Mouse (Mus musculus) G1E (cell line): Measurements from ENCODE around the gene Suz12. TPM values are rescaled to one million over a fixed set of nuclear protein-coding genes. Genes with fewer than 3 reads are reported as not detected.
"Not testable (repeated sequence)": the region's sequence is repeated elsewhere in the genome, so short reads cannot be mapped to it uniquely, and the experiment has no call there.

Experiments
- ATAC-seq: 2 replicates; pipeline ENCODE4 v1.8.0; 2016; ENCODE audit warnings: mild to moderate bottlenecking; ENCODE audit not compliant: insufficient number of reproducible peaks, poor library complexity, low FRiP score, severe bottlenecking; ENCODE audit errors: extremely low read depth
- DNase-seq: peaks from one replicate; pipeline ENCODE4 v3.0.0; 2012; ENCODE audit warnings: low spot score
- H3K27me3 ChIP-seq: 2 replicates; pipeline ENCODE4 v1.6.1; 2012; ENCODE audit warnings: mild to moderate bottlenecking, low read length, inconsistent platforms; ENCODE audit not compliant: insufficient read depth
- H3K36me3 ChIP-seq: replicated peaks from 2 replicates; pipeline ENCODE3; 2012; ENCODE audit warnings: mild to moderate bottlenecking, inconsistent platforms
- H3K4me1 ChIP-seq: 2 replicates; pipeline ENCODE4 v1.6.1; 2012; ENCODE audit warnings: low read depth, low read length, inconsistent platforms, mixed read lengths; ENCODE audit not compliant: insufficient read depth
- H3K4me3 ChIP-seq: 2 replicates; pipeline ENCODE4 v1.5.1; 2012; ENCODE audit warnings: low read depth, mild to moderate bottlenecking, inconsistent platforms, low read length, moderate library complexity, mixed read lengths
- H3K9me3 ChIP-seq: replicated peaks from 2 replicates; pipeline ENCODE4 v1.6.1; 2012; ENCODE audit warnings: inconsistent platforms
- CTCF ChIP-seq: IDR thresholded peaks from 2 replicates; pipeline ENCODE4 v1.5.1; 2012; ENCODE audit warnings: low read depth, low read length, inconsistent platforms, mixed read lengths
- GATA1 ChIP-seq: IDR thresholded peaks from 2 replicates; pipeline ENCODE4 v1.6.1; 2012; ENCODE audit warnings: borderline replicate concordance, low read length, inconsistent platforms, mixed read lengths
- GATA2 ChIP-seq: IDR thresholded peaks from 2 replicates; pipeline ENCODE4 v1.6.1; 2012; ENCODE audit warnings: low read depth, low read length, inconsistent platforms, borderline replicate concordance
- POLR2AphosphoS5 ChIP-seq: IDR thresholded peaks from 2 replicates; pipeline ENCODE4 v1.6.1; 2012; ENCODE audit warnings: low read depth, low read length, inconsistent platforms; ENCODE audit not compliant: insufficient replicate concordance
- TAL1 ChIP-seq: conservative IDR thresholded peaks from 2 replicates; pipeline ENCODE4 v1.6.1; 2012; ENCODE audit warnings: low read depth, low read length, inconsistent platforms, mixed read lengths
- polyA plus RNA-seq: library from polyadenylated mRNA; stranded (reverse); fragments of >175 nt; gene quantifications from 2 replicates; pipeline ENCODE4 v1.2.3, GENCODE M21; 2012
- total RNA-seq, 2 experiments: library from RNA; stranded (forward) in 1 of 2; stranded (reverse) in 1 of 2; fragments of 200-1000 nt in 1 of 2; fragments of >200 nt in 1 of 2; fragmentation: Nextera tagmentation in 1 of 2; gene quantifications; 2 replicates each; pipeline ENCODE4 v1.2.3; 2014 to 2017

Gene Suz12
- total and polyA plus RNA-seq, 3 experiments = 43.7 to 300 (median 131) TPM

- no peaks in the 10 kb centered on the region for H3K9me3 ChIP-seq
- TF ChIP-seq GATA1 = no peak
- no peak for TF ChIP-seq CTCF
- TF ChIP-seq GATA2 = no peak
- TF ChIP-seq TAL1 = no peak
- no peak for TF ChIP-seq POLR2AphosphoS5
- 0 out of 2 replicates have a peak, but pooled peaks cover 4% of the 10 kb centered on the region for H3K27me3 ChIP-seq
- peaks cover 15% of the 10 kb centered on the region for H3K4me1 ChIP-seq
- DNase-seq = no peak
- no peak overlapping the region for H3K4me3 ChIP-seq
- H3K36me3 ChIP-seq = peaks cover 6% of the 10 kb centered on the region
- no peak for ATAC-seq
Observed at GRCm38 (mm10) chr11:79991600-79991999, 1.3 kb upstream of the Suz12 start.

- Histone ChIP-seq H3K36me3 (peaks cover 11% of the 10 kb centered on the region), H3K9me3 (no peaks in the 10 kb centered on the region), H3K4me3 (peak overlapping the region; percentile 89), H3K27me3 (no peaks in the 10 kb centered on the region), H3K4me1 (peaks cover 15% of the 10 kb centered on the region)
- ATAC-seq (no peak), DNase-seq (no peak)
- TF ChIP-seq GATA2 (no peak), POLR2AphosphoS5 (no peak), CTCF (no peak)
Observed at GRCm38 (mm10) chr11:79992035-79992591, 793 bp upstream of the Suz12 start.

- peaks cover 15% of the 10 kb centered on the region for H3K4me1 ChIP-seq
- TF ChIP-seq GATA1 = no peak
- no peak for TF ChIP-seq TAL1
- TF ChIP-seq POLR2AphosphoS5 = no peak
- no peak for TF ChIP-seq CTCF
- TF ChIP-seq GATA2 = no peak
- ATAC-seq (no peak), DNase-seq (peak; percentile 6)
- H3K9me3 ChIP-seq = no peaks in the 10 kb centered on the region
- no peaks in the 10 kb centered on the region for H3K27me3 ChIP-seq
- H3K36me3 ChIP-seq = peaks cover 21% of the 10 kb centered on the region
- peak overlapping the region; percentile 89 for H3K4me3 ChIP-seq
Observed at GRCm38 (mm10) chr11:79993356-79994270, 707 bp downstream of the Suz12 start.

- H3K4me3 ChIP-seq = peak overlapping the region; percentile 89
- peaks cover 15% of the 10 kb centered on the region for H3K4me1 ChIP-seq
- no peaks in the 10 kb centered on the region for H3K27me3 ChIP-seq
- peaks cover 27% of the 10 kb centered on the region for H3K36me3 ChIP-seq
- ATAC-seq = no peak
- H3K9me3 ChIP-seq = no peaks in the 10 kb centered on the region
- TF ChIP-seq CTCF = no peak
- no peak for TF ChIP-seq GATA2
- no peak for TF ChIP-seq POLR2AphosphoS5
- TF ChIP-seq GATA1 = no peak
- no peak for TF ChIP-seq TAL1
- no peak for DNase-seq
Observed at GRCm38 (mm10) chr11:79994271-79994988, 1.5 kb downstream of the Suz12 start.

GRCm38 (mm10) chr11:80016533-80016932 is 23.6 kb downstream of the Suz12 start:
- DNase-seq, H3K4me1 ChIP-seq, H3K27me3 ChIP-seq, H3K9me3 ChIP-seq, ATAC-seq, H3K4me3 ChIP-seq: not testable (repeated sequence)
- H3K36me3 ChIP-seq = peaks cover 88% of the 10 kb centered on the region

GRCm38 (mm10) chr11:80019792-80020191 is 26.9 kb downstream of the Suz12 start:
- ATAC-seq (no peak), DNase-seq (no peak)
- no peaks in the 10 kb centered on the region for H3K4me1 ChIP-seq
- no peaks in the 10 kb centered on the region for H3K9me3 ChIP-seq
- no peaks in the 10 kb centered on the region for H3K27me3 ChIP-seq
- peaks cover 89% of the 10 kb centered on the region for H3K36me3 ChIP-seq
- TF ChIP-seq POLR2AphosphoS5 = no peak
- no peak for TF ChIP-seq TAL1
- no peak for TF ChIP-seq GATA1
- TF ChIP-seq CTCF = no peak
- TF ChIP-seq GATA2 = no peak
- H3K4me3 ChIP-seq = no peak overlapping the region
